In the genomic region with DNA sequence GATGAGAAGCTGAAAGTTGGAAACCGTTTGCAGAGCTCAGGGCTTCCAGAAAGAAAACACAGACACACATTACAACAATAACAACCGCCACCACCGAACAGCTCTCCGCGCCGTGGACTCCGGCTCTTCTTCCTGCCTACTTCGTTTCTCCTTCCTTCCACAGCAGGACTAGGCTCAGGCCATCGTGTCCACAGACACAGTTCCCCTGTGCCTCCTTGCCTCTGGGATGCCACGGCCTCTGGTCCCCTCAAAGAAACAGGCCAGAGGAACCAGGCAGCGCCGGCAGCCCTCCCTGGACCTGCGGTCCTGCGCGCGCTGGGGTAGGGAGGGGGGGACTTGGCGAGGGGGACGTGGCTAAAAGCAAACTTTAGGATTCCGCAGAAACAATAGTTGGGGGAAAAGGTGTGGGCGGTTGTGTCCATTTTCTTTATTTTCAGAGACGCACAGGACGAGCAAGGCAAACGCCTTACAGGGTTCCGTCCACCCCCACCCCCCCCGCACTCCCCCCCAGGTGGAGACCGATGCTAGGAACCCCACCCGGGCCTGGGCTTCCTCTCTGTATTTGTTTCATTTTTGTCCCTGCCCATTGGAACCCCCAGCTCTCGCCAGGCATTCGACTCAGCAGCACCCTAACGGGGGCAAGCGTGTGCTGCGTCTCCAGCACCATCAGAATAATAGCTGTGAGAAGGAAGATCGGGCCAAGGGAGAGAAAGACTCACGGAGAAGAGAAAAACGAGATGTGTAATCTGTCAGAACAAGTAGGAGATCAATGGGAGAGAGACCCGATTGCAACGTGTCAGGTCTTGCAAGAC, we compare ENCODE assay signal across 8 mouse cellular contexts. TPM values are rescaled to one million over a fixed set of nuclear protein-coding genes. Genes with fewer than 3 reads are reported as not detected.
DNase-seq lines count a peak whose midpoint lies in the region; ATAC-seq and TF ChIP-seq lines count a peak whose summit lies in the region.

No protein-coding gene starts in this region.

- DNase-seq in A20 (ENCODE audit: low read depth, low spot score), result peak; percentile 82
- DNase-seq in Muller cell, postnatal 12 days (ENCODE audit: inconsistent ontology term), result peak; percentile 54
- DNase-seq in embryonic facial prominence, embryonic 11.5 days (ENCODE audit: low spot score), result peak; percentile 58
- peak; percentile 61 for DNase-seq in kidney, postnatal 0 days (ENCODE audit: low spot score)
- DNase-seq in lung, postnatal 10 days, result peak; percentile 62
- peak; percentile 49 for DNase-seq in right cerebral cortex, postnatal 25 days

- no peaks in the 10 kb centered on the region for H3K36me3 ChIP-seq in embryonic facial prominence, embryonic 11.5 days (replicated peaks; ENCODE audit: control insufficient read depth, insufficient read depth, low read depth, low read length)
- H3K36me3 ChIP-seq in heart, embryonic 11.5 days (ENCODE audit: control insufficient read depth, insufficient read depth, low read length), result no peaks in the 10 kb centered on the region
- H3K36me3 ChIP-seq in kidney, postnatal 0 days (ENCODE audit: insufficient read depth, low read length), result no peaks in the 10 kb centered on the region

- H3K9me3 ChIP-seq in embryonic facial prominence, embryonic 11.5 days (replicated peaks; ENCODE audit: control insufficient read depth, low read length), result no peaks in the 10 kb centered on the region
- H3K9me3 ChIP-seq in heart, embryonic 11.5 days (replicated peaks; ENCODE audit: control insufficient read depth, low read length), result no peaks in the 10 kb centered on the region
- H3K9me3 ChIP-seq in kidney, postnatal 0 days (replicated peaks; ENCODE audit: low read length), result no peaks in the 10 kb centered on the region

- TF ChIP-seq CTCF in kidney, postnatal 0 days (IDR thresholded peaks at IDR 0.05; ENCODE audit: low read depth), result no peak

- H3K27ac ChIP-seq in embryonic facial prominence, embryonic 11.5 days (replicated peaks; ENCODE audit: low read depth, low read length), result peak overlapping the region; percentile 89
- peak overlapping the region; percentile 98 for H3K27ac ChIP-seq in heart, embryonic 11.5 days (ENCODE audit: low read depth, low read length)
- peak overlapping the region; percentile 97 for H3K27ac ChIP-seq in kidney, postnatal 0 days

- WGBS in embryonic facial prominence, embryonic 11.5 days, result under 1% methylated on average over 37 of the region's 37 CpGs
- under 1% methylated on average over 37 of the region's 37 CpGs for WGBS in heart, embryonic 11.5 days (ENCODE audit: insufficient replicate concordance)
- WGBS in kidney, postnatal 0 days, result under 1% methylated on average over 37 of the region's 37 CpGs

- H3K4me1 ChIP-seq in embryonic facial prominence, embryonic 11.5 days (ENCODE audit: control insufficient read depth, insufficient read depth, low read length), result no peaks in the 10 kb centered on the region
- H3K4me1 ChIP-seq in heart, embryonic 11.5 days (ENCODE audit: control insufficient read depth, insufficient read depth, low read length), result peaks cover 9% of the 10 kb centered on the region
- H3K4me1 ChIP-seq in kidney, postnatal 0 days (replicated peaks; ENCODE audit: insufficient read depth, low read length), result peaks cover 12% of the 10 kb centered on the region; the same call in 1 of the 2 replicates

- peak overlapping the region; percentile 91 for H3K9ac ChIP-seq in embryonic facial prominence, embryonic 11.5 days (replicated peaks; ENCODE audit: low read length)
- peak overlapping the region; percentile 96 for H3K9ac ChIP-seq in heart, embryonic 11.5 days (ENCODE audit: low read depth, low read length)
- peak overlapping the region; percentile 85 for H3K9ac ChIP-seq in kidney, postnatal 0 days (ENCODE audit: low read depth, low read length)

- peak overlapping the region; percentile 94 for H3K4me3 ChIP-seq in embryonic facial prominence, embryonic 11.5 days (ENCODE audit: low read depth, low read length)
- H3K4me3 ChIP-seq in heart, embryonic 11.5 days (ENCODE audit: low read depth, low read length), result peak overlapping the region; percentile 90
- peak overlapping the region; percentile 96 for H3K4me3 ChIP-seq in kidney, postnatal 0 days (replicated peaks; ENCODE audit: low read depth, low read length)

- no peak for ATAC-seq in embryonic facial prominence, embryonic 11.5 days (replicated peaks; ENCODE audit: insufficient number of reproducible peaks, low FRiP score, low TSS enrichment, low read depth)
- no peak for ATAC-seq in heart, embryonic 11.5 days (replicated peaks; ENCODE audit: insufficient number of reproducible peaks, low FRiP score, low TSS enrichment)
- ATAC-seq in kidney, postnatal 0 days (replicated peaks; ENCODE audit: low FRiP score, low read depth), result no peak
- no peak for ATAC-seq in inflammation-experienced regulatory T-cells, adult 6 months

- H3K27me3 ChIP-seq in embryonic facial prominence, embryonic 11.5 days (ENCODE audit: control insufficient read depth, insufficient read depth, low read length), result no peaks in the 10 kb centered on the region
- no peaks in the 10 kb centered on the region for H3K27me3 ChIP-seq in heart, embryonic 11.5 days (ENCODE audit: control insufficient read depth, insufficient read depth, low read length)
- no peaks in the 10 kb centered on the region for H3K27me3 ChIP-seq in kidney, postnatal 0 days (ENCODE audit: insufficient read depth, low read length)

- peak overlapping the region; percentile 95 for H3K4me2 ChIP-seq in embryonic facial prominence, embryonic 11.5 days (ENCODE audit: low read depth, low read length)
- peak overlapping the region; percentile 95 for H3K4me2 ChIP-seq in heart, embryonic 11.5 days
- peak overlapping the region; percentile 91 for H3K4me2 ChIP-seq in kidney, postnatal 0 days (ENCODE audit: low read length)

RNA-seq across cellular contexts. Expression of a gene that starts 1.4 kb away (rescaled TPM):
- 42.8 and 49.0 TPM in 2 replicates for polyA plus RNA-seq in embryonic facial prominence, embryonic 11.5 days (2014; fragmentation: Nextera tagmentation; extraction: Ambion mirVana)
- 33.1 and 36.6 TPM in 2 replicates for polyA plus RNA-seq in heart, embryonic 11.5 days (2014; fragmentation: Nextera tagmentation; extraction: Ambion mirVana)
- 51.9 and 55.0 TPM in 2 replicates for polyA plus RNA-seq in kidney, postnatal 0 days (2015; fragmentation: Nextera tagmentation; extraction: Ambion mirVana)
- 1 to 10 TPM; 4.3 to 5.9 (median 4.6) TPM for polyA plus RNA-seq in inflammation-experienced regulatory T-cells, adult 6 months (2017; shearing (Covaris generic))

RNA-seq across cellular contexts. Expression of a gene that starts 59.8 kb away (rescaled TPM):
- polyA plus RNA-seq in embryonic facial prominence, embryonic 11.5 days (2014; fragmentation: Nextera tagmentation; extraction: Ambion mirVana), result 2.4 TPM in 1 of 2 replicates, not detected in the other
- polyA plus RNA-seq in heart, embryonic 11.5 days (2014; fragmentation: Nextera tagmentation; extraction: Ambion mirVana), result 2.1 and 3.5 TPM in 2 replicates
- polyA plus RNA-seq in kidney, postnatal 0 days (2015; fragmentation: Nextera tagmentation; extraction: Ambion mirVana), result not detected in 2 replicates
- not detected for polyA plus RNA-seq in inflammation-experienced regulatory T-cells, adult 6 months (2017; shearing (Covaris generic))
